Mouse (Mus musculus) megakaryocyte, embryonic 14.5 days (primary cell): ENCODE measurements around the gene Piga.

ENCODE experiments used
- FLI1 ChIP-seq: IDR thresholded peaks from 2 replicates; pipeline ENCODE4 v1.6.1; 2012; ENCODE audit warnings: low read length, inconsistent platforms, mixed read lengths
- GATA1 ChIP-seq: IDR thresholded peaks from 3 replicates; pipeline ENCODE4 v1.6.1; 2012; ENCODE audit warnings: mixed read lengths, low read length, inconsistent platforms, borderline replicate concordance

- TF ChIP-seq GATA1 (no peak), FLI1 (no peak)
These were observed 12.0 kb downstream of the Piga start for GRCm38 (mm10) chrX:164431541-164431940.
